Mouse (Mus musculus): ENCODE data around the gene Phxr2.

Gene Phxr2

DNA sequence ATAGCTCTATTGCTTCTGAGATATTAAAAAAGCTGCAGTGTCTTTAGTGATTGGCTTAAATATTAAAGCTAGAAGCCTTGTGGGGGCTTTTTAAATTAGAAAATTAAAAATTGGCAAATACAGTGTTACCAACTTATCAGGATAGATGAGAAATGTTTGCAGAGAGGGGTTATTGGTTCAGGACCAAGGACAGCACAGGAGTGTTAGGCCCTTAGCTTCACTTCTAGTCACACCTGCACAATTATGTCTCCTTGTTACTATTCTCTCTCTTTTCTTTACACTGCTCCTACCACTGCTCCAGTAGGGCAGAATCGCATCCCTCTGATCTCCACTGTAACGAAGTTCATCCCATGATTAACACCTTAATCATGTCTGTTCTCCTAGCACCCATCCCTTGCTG is 31.0 kb downstream of the Phxr2 start:
- no peak for ATAC-seq (ENCODE audit: low TSS enrichment)

GRCm38 (mm10) chr10:99093364-99093763 is 32.8 kb downstream of the Phxr2 start:
- ATAC-seq (ENCODE audit: low TSS enrichment), result no peak

- ATAC-seq (ENCODE audit: low TSS enrichment), result peak; percentile 11; the same call in 1 of the 2 replicates
Measured at GRCm38 (mm10) chr10:99089906-99090305, 36.2 kb downstream of the Phxr2 start.

DNA sequence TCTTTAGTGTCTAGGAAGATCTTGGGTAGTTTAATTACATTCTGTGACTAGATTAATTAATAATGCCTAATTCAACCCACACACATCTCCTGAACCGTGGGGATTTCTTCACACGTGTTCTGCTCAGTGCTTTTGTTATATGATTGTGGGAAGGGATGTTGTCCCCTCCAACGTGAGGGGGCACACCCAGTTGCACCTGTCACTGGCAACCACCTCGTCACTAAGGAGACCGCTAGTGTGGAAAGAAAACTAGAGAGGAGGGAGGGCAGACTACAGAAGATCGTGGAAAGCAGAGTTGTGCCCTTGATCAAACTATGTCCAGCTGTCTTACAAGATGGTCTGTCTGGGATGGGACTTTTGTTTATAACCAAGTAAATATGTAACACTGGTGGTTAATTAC is 40.1 kb downstream of the Phxr2 start:
- ATAC-seq (ENCODE audit: low TSS enrichment), result no peak

- ATAC-seq (ENCODE audit: low TSS enrichment), result 0 out of 2 replicates have a peak, but pooled peaks have one; percentile 9
Measured at GRCm38 (mm10) chr10:99085240-99085587, 40.9 kb downstream of the Phxr2 start.

DNA sequence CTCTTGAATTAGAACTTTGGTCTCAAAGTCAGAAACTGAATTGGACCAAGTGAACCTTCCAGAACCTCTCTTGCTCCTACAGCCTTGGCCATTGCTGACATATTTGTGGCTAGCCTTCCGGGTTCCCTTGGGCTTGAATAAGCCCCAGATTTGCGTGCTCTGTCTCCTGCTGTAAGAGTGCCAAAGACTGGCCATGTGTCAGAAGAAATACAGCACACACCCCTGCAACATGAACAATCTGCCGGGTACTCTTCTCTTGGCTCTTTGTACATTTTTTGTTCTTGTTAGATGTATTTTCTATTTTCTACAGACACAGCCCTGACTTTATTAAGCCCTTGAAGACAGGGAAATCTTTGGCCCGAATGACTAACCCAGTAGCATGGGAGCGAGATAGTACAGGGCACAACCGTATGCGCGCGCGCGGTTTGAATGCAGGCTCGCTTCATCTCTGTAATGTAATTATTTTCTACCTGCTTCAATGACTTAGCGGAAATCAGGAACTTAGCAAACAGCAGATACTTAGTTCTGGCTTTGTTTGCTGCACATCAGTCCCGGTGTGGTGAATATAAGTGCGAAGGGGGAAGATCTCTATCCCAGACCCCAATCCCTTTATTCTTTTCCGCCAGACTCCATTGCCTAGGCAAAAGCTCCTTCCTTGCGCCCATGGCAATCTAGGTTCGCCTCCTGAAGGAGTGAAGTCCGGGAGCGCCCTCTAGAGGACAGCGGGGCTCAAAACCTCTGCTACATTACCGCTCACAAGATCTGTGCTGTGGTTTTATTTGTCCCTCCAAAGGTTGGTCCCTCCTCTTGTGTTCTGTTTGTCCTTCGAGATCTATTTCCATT is 41.5 kb downstream of the Phxr2 start:
- ATAC-seq (ENCODE audit: low TSS enrichment), result peak; percentile 86

DNA sequence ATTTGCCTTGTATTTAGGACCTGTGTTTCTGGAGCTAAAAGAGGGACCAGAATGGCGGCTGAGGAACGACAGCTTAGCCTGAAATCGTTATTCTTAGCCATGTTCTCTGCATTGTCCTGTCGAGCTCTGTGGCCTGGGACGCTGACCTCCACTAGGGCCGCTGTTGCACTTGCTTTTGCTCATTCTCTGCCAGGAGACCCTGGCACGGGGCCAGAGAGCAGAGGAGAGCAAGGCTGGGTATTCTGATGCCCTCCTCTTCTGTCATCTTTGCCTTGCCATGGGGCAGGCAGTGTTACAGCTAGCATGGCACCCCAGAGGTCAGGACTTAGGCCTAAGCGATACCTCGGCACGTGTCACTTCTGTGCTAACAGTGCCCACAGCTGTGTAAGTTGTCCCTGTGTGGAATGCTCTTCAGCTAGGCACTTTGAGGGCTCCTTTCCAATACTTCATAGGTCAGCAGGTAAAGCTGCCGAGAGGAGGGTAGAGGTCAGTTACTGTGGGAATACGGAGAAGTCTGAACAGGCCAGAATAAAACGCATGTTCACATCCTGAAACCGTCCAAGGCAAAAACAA is 42.6 kb downstream of the Phxr2 start:
- no peak for ATAC-seq (ENCODE audit: low TSS enrichment)

DNA sequence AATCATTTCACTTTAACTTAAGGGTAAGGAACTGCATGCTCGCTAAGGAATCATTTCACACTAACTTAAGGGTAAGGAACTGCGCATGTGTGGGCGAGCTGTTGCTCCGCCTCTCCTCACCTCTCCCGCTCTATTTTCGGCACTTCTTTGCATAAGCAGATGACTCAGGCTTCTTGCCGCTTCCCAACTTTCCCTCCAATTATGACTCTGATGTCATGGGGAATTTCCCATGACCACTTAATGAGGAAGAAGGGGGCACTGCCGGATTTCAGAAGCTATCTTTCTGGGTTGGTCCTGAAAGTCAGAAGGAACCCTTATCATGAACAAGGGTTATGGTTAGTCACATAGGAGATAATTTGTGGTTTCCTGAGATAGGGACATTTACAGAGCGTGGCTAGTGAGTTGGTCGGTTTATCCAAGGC is 44.5 kb downstream of the Phxr2 start:
- peak; percentile 82 for ATAC-seq (ENCODE audit: low TSS enrichment)

GRCm38 (mm10) chr10:99078621-99079020 is 47.5 kb downstream of the Phxr2 start:
- ATAC-seq (ENCODE audit: low TSS enrichment), result no peak

GRCm38 (mm10) chr10:99076113-99076895 is 49.8 kb downstream of the Phxr2 start:
- peak; percentile 94 for ATAC-seq (ENCODE audit: low TSS enrichment)

Measured in frontal cortex, adult (tissue).